Mouse (Mus musculus) megakaryocyte, embryonic 14.5 days (primary cell): ENCODE results near the gene Pomgnt1.

Experiments used
- FLI1 ChIP-seq: IDR thresholded peaks from 2 replicates; pipeline ENCODE4 v1.6.1; 2012; ENCODE audit warnings: low read length, inconsistent platforms, mixed read lengths
- GATA1 ChIP-seq: IDR thresholded peaks from 3 replicates; pipeline ENCODE4 v1.6.1; 2012; ENCODE audit warnings: mixed read lengths, low read length, inconsistent platforms, borderline replicate concordance

- TF ChIP-seq GATA1 (no peak), FLI1 (no peak)
These were observed 46.2 kb upstream of the Pomgnt1 start for GRCm38 (mm10) chr4:116077240-116078095.
